Mouse (Mus musculus) liver, embryonic 11.5 days (tissue): ENCODE measurements around the gene Slc46a1. TPM values are rescaled to one million over a fixed set of nuclear protein-coding genes. Genes with fewer than 3 reads are reported as not detected.

Experiments
- ATAC-seq: fragments of 200-750 bp; cut with Nextera tagmentation; replicated peaks from 2 replicates; pipeline ENCODE4 v1.8.0; 2017; ENCODE audit warnings: moderate number of reproducible peaks, mild to moderate bottlenecking, moderate TSS enrichment, moderate library complexity; ENCODE audit not compliant: low FRiP score
- DNase-seq: peaks from one replicate; pipeline ENCODE4 v3.0.0-alpha.2; 2017; ENCODE audit warnings: low spot score
- H3K27ac ChIP-seq: fragments of 300-500 bp; sonication (generic); 2 replicates; pipeline ENCODE4 v1.5.1; 2014; ENCODE audit warnings: mild to moderate bottlenecking, low read depth, low read length, control low read depth
- H3K27me3 ChIP-seq: fragments of 300-500 bp; sonication (generic); replicated peaks from 2 replicates; pipeline ENCODE4 v1.6.1; 2014; ENCODE audit warnings: low read length, mixed read lengths; ENCODE audit not compliant: control insufficient read depth, insufficient read depth
- H3K36me3 ChIP-seq: fragments of 300-500 bp; sonication (generic); 2 replicates; pipeline ENCODE4 v1.6.1; 2014; ENCODE audit warnings: mild to moderate bottlenecking, low read length, moderate library complexity, mixed read lengths; ENCODE audit not compliant: control insufficient read depth, insufficient read depth
- H3K4me1 ChIP-seq: fragments of 300-500 bp; sonication (generic); replicated peaks from 2 replicates; pipeline ENCODE4 v1.6.1; 2014; ENCODE audit warnings: low read length, mixed read lengths; ENCODE audit not compliant: control insufficient read depth, insufficient read depth
- H3K4me2 ChIP-seq: fragments of 300-500 bp; sonication (generic); 2 replicates; pipeline ENCODE4 v1.6.1; 2014; ENCODE audit warnings: mild to moderate bottlenecking, control low read depth, moderate library complexity
- H3K4me3 ChIP-seq: fragments of 300-500 bp; sonication (generic); 2 replicates; pipeline ENCODE4 v1.5.1; 2014; ENCODE audit warnings: low read depth, low read length, control low read depth
- H3K9ac ChIP-seq: fragments of 300-500 bp; sonication (generic); 2 replicates; pipeline ENCODE4 v1.6.1; 2014; ENCODE audit warnings: low read depth, low read length, control low read depth
- H3K9me3 ChIP-seq: fragments of 300-500 bp; sonication (generic); 2 replicates; pipeline ENCODE4 v1.6.1; 2016; ENCODE audit warnings: low read length, inconsistent platforms, mixed read lengths; ENCODE audit not compliant: control insufficient read depth
- WGBS: fragments of 180-500 bp; shearing (Covaris S2); extraction: QIAGEN DNeasy Blood & Tissue Kit; methylation state at CpG from one replicate; pipeline ENCODE4 v1.1.7; 2014; 5-methylcytosine and 5-hydroxymethylcytosine counted together
- polyA plus RNA-seq: library from polyadenylated mRNA; unstranded; fragments of >200 nt; fragmentation: Nextera tagmentation; extraction: Ambion mirVana; gene quantifications from 2 replicates; pipeline ENCODE4 v1.2.1, GENCODE M21; 2014

Gene Slc46a1
- polyA plus RNA-seq, 1 experiment from 2014 or later = 9.8 TPM

GRCm38 (mm10) chr11:78488168-78488567, 22.7 kb downstream of the Slc46a1 start:
- Histone ChIP-seq H3K9me3 (no peaks in the 10 kb centered on the region), H3K4me3 (no peak overlapping the region), H3K4me2 (0 out of 2 replicates have a peak overlapping the region, but pooled peaks have one; percentile 23), H3K36me3 (no peaks in the 10 kb centered on the region), H3K27me3 (peaks cover 68% of the 10 kb centered on the region), H3K4me1 (no peaks in the 10 kb centered on the region), H3K9ac (no peak overlapping the region), H3K27ac (no peak overlapping the region)
- ATAC-seq = no peak; the same call in 1 of the 2 replicates
- WGBS = 2% methylated on average over 8 of the region's 8 CpGs
- DNase-seq = peak; percentile 68

DNA sequence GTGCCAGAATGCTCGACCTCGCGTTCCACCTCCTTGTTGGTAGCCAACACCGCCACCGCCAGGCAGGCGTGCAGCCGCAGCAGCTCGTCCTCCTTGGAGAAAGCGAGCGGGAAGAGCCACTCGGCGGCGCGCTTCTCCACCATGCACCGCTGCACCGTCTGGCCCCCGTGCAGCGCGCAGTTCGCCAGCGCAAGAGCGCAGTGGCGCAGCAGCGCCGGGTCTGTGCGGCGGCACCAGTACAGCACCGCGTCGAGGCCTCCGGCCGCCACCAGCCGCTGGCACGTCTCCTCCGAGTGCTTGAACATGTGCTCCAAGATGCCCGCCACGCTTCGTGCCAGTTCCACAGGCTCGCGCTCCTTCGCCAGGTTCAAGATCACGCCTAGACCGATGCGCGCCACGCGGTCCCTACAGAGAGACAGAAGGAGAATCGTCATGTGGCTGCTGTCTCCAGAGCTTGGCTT, 25.3 kb downstream of the Slc46a1 start:
- Histone ChIP-seq H3K9me3 (no peaks in the 10 kb centered on the region), H3K9ac (no peak overlapping the region)
- whole genome bisulfite sequencing = 12% methylated on average over 48 of the region's 48 CpGs

DNA sequence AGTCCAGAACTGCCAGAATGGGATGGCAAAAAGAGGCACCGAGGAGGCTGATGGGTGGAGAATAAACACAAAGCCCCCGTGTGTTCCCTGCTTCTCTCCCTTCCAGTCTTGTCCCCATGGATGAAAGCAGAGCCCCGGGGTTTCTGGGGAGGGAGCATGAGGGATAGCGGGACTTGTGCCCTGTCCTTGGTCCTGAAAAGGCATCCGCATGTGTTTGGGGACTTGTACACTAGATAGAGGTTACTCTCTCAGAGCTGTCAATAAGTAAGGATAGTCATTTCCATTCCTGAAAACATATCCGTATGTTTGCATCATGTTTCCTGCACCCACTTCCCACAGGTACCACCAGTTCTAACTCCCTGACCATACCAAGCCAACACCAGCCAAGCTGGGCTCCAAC, 30.4 kb downstream of the Slc46a1 start:
- Histone ChIP-seq H3K4me2 (no peak overlapping the region), H3K9ac (no peak overlapping the region), H3K4me1 (peaks cover 7% of the 10 kb centered on the region), H3K9me3 (no peaks in the 10 kb centered on the region), H3K4me3 (no peak overlapping the region), H3K36me3 (no peaks in the 10 kb centered on the region), H3K27ac (no peak overlapping the region), H3K27me3 (peaks cover 63% of the 10 kb centered on the region)
- ATAC-seq (no peak), DNase-seq (no peak)
- 13% methylated on average over 6 of the region's 6 CpGs for WGBS

More for the DNA sequence above, 25.3 kb downstream of the Slc46a1 start:
- H3K4me1 ChIP-seq = no peaks in the 10 kb centered on the region
- peaks cover 78% of the 10 kb centered on the region for H3K27me3 ChIP-seq
- no peaks in the 10 kb centered on the region for H3K36me3 ChIP-seq
- DNase-seq (no peak), ATAC-seq (no peak)
- H3K27ac ChIP-seq = no peak overlapping the region
- peak overlapping the region; percentile 53 for H3K4me2 ChIP-seq
- H3K4me3 ChIP-seq = peak overlapping the region; percentile 18

DNA sequence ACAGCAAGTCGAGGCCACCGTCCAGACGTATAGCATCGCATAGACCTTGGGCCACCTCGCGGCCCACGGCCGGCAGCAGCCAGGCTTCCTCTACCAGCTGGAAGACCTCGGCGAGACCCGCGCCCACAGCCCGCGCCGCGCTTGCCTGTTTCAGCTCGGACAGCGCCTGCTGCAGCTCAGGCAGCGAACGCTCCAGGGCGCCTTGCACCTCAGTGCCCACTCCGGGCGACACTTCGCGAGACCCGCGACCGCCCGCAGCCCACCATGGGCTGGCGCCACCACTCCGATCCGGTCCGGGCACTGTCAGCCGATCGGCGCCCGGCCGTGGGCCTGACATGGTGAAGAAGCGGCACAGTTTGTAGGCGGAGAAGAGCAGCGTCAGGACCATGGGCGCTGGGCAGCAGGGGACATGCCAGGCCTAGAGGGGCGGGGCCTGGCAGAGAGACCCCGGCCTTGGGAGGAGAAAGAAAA, 31.6 kb downstream of the Slc46a1 start:
- H3K36me3 ChIP-seq = no peaks in the 10 kb centered on the region
- ATAC-seq (no peak), DNase-seq (no peak)
- 1% methylated on average over 44 of the region's 44 CpGs for WGBS
- H3K9me3 ChIP-seq = no peaks in the 10 kb centered on the region
- H3K9ac ChIP-seq = no peak overlapping the region
- no peak overlapping the region for H3K27ac ChIP-seq
- peak overlapping the region; percentile 93 for H3K4me2 ChIP-seq
- H3K4me3 ChIP-seq = peak overlapping the region; percentile 54
- peaks cover 7% of the 10 kb centered on the region for H3K4me1 ChIP-seq
- H3K27me3 ChIP-seq = peaks cover 57% of the 10 kb centered on the region

DNA sequence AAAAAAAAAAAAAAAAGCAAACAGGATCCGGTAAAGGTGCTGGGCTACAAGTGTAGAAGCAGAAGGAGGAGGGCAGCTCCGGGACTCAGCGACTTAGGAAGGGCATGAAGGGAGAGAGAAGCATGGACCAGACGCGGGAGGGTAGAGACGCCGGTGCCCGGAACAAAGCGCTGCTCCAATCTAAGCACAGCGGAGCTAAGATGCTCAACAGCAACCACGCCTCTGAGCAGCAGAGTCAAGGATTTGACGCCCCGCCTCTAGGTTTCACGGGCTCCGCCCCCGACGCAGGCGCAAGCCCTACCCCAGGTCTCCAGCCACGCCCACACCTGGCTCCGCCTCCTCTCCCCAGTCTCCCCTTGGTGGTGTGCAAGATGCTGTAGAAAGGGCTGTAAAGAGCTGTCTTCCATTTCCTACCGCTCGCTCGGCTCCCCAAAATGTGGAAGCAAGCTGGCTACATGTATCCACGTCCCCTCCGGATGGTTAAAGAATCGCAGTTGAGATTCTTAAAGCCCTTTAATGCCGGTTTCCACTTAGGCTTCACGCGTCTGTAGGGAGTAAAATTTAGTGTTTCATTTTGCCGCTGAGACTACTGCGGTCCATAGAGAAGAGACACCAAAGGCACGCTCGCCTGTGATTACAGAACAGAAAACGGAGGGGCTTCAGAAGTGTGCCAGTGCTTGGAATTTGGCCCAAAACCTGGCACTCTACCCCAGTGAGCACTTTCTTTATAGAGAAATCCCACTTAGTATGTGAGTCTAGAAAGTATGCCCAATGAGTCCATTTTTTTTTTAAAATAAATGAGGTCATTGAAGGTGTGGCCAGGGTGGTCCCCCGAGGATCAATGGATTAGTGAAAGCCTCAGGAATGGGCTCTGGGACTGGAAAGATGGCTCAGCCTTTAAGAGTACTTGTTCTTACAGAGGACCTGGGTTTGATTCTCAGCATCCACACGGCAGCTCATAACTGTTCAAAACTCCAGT, 32.3 kb downstream of the Slc46a1 start, which contains the start of gene Sarm1:
TSS of gene Sarm1 (minus strand) at position 211 of the 979 bp plus-strand sequence.
- 3% methylated on average over 36 of the region's 36 CpGs for WGBS
- Histone ChIP-seq H3K9ac (peak within 1 kb of the TSS; percentile 25; the same call in 1 of the 2 replicates), H3K27ac (peak within 1 kb of the TSS; percentile 23; the same call in 1 of the 2 replicates), H3K4me1 (peaks cover 7% of the 10 kb centered on the region), H3K4me3 (peak within 1 kb of the TSS; percentile 54), H3K27me3 (peaks cover 57% of the 10 kb centered on the region), H3K9me3 (no peaks in the 10 kb centered on the region), H3K4me2 (peak within 1 kb of the TSS; percentile 93), H3K36me3 (no peaks in the 10 kb centered on the region)
- DNase-seq (peak; percentile 92), ATAC-seq (peak; percentile 93)

- ATAC-seq = no peak
Measured at GRCm38 (mm10) chr11:78499004-78499403, 33.5 kb downstream of the Slc46a1 start, which contains the start of gene Vtn. Vtn (plus strand) TSS chr11:78499091.

GRCm38 (mm10) chr11:78499543-78499942, 34.0 kb downstream of the Slc46a1 start:
- H3K4me1 ChIP-seq = peaks cover 7% of the 10 kb centered on the region
- H3K36me3 ChIP-seq = no peaks in the 10 kb centered on the region
- 39% methylated on average over 16 of the region's 16 CpGs for WGBS
- no peaks in the 10 kb centered on the region for H3K9me3 ChIP-seq
- H3K4me3 ChIP-seq = peak overlapping the region; percentile 37
- H3K27me3 ChIP-seq = peaks cover 51% of the 10 kb centered on the region
- H3K27ac ChIP-seq = peak overlapping the region; percentile 57
- H3K9ac ChIP-seq = peak overlapping the region; percentile 8; the same call in 1 of the 2 replicates
- ATAC-seq = no peak
- peak overlapping the region; percentile 44 for H3K4me2 ChIP-seq
- DNase-seq = no peak

More at GRCm38 (mm10) chr11:78499004-78499403, 33.5 kb downstream of the Slc46a1 start, which contains the start of gene Vtn:
- H3K9me3 ChIP-seq = no peaks in the 10 kb centered on the region
- H3K9ac ChIP-seq = peak within 1 kb of the TSS; percentile 25; the same call in 1 of the 2 replicates
- H3K4me3 ChIP-seq = peak within 1 kb of the TSS; percentile 54
- 51% methylated on average over 7 of the region's 7 CpGs for WGBS
- H3K4me2 ChIP-seq = peak within 1 kb of the TSS; percentile 93
- no peaks in the 10 kb centered on the region for H3K36me3 ChIP-seq
- peaks cover 57% of the 10 kb centered on the region for H3K27me3 ChIP-seq
- H3K27ac ChIP-seq = peak within 1 kb of the TSS; percentile 57
- no peak for DNase-seq
- H3K4me1 ChIP-seq = peaks cover 7% of the 10 kb centered on the region

DNA sequence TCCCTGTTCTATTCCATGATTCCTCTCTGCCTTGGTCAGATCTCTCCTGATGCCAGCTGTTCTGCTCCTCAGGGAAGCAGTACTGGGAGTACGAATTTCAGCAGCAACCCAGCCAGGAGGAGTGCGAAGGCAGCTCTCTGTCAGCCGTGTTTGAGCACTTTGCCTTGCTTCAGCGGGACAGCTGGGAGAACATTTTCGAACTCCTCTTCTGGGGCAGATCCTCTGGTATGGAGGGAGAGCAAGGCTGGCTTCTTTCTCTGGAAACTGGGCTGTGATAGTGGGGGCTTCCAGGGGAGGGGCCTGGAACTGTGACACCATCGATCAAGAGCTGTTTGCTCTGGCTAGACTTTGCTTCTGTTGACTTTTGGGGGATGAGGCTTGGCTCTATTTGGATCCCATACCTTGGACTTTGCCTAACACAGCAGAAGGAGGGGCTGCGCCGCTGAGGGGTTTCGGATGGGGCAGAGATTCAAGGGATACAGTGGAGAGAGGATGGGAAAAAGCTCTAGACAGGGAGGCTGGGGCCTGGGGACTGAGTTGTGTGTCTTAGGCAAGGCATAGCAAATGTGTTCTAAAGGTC, 35.2 kb downstream of the Slc46a1 start:
- Histone ChIP-seq H3K9ac (peak overlapping the region; percentile 30), H3K36me3 (no peaks in the 10 kb centered on the region), H3K4me2 (peak overlapping the region; percentile 44), H3K4me1 (peaks cover 7% of the 10 kb centered on the region), H3K4me3 (peak overlapping the region; percentile 37), H3K27ac (peak overlapping the region; percentile 57; the same call in 1 of the 2 replicates), H3K27me3 (peaks cover 41% of the 10 kb centered on the region), H3K9me3 (no peaks in the 10 kb centered on the region)
- DNase-seq (no peak), ATAC-seq (peak; percentile 29; the same call in 1 of the 2 replicates)
- WGBS = 68% methylated on average over 9 of the region's 9 CpGs
